Mouse (Mus musculus) ES-E14 (cell line): Measurements from ENCODE around the gene Cyb5r3.

ENCODE experiments used
- CHD2 ChIP-seq: IDR thresholded peaks from 2 replicates; pipeline ENCODE4 v1.6.1; 2014; ENCODE audit warnings: mild to moderate bottlenecking, low read depth, low read length, inconsistent platforms
- HCFC1 ChIP-seq: IDR thresholded peaks from 2 replicates; pipeline ENCODE4 v1.6.1; 2012; ENCODE audit warnings: low read length, inconsistent platforms, borderline replicate concordance; ENCODE audit not compliant: insufficient read depth
- ZC3H11A ChIP-seq: IDR thresholded peaks from 2 replicates; pipeline ENCODE4 v1.6.1; 2012; ENCODE audit warnings: low read depth, mild to moderate bottlenecking, inconsistent platforms, low read length, borderline replicate concordance
- ZNF384 ChIP-seq: IDR thresholded peaks from 2 replicates; pipeline ENCODE4 v1.6.1; 2012; ENCODE audit warnings: low read depth, low read length, inconsistent platforms

DNA sequence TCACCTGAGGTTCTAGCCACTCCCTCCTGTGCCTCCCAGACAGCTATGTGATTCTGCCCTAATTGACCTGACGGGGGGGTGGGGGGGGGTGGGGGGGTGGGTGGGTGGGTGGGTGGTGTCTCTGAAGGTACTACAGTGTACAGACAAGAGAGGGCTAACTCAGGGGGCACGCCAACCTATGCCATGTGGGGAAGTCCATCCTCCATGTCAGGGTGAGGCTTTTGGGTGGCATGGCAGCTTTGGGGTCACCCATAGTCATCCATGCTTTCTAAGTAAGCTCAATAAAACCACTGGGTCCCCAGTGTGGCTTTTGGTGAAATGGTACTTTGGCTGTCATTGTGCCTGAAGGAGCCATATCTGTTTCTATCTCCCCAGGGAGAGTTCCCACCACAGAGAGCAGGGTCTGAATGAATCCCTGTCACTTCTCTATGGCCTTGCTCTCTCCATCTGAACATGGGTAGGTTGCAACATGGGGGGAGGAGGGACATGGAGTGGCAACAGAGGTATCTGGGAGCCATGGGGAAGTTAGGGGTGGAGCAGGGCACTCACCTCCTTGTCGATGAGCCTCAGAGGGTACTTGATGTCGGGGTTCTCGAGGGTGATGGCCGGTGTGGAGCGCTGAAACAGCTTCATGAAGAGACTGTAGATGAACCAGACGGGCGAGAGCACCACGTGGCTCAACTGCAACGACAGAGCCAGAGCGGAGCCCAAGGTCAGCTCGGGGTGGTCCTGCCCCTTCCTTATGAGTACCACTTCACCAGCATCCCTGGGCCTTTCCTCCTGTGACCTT lies 6.7 kb downstream of the Cyb5r3 start:
- no peak for TF ChIP-seq HCFC1
- TF ChIP-seq CHD2 = no peak
- TF ChIP-seq ZC3H11A = no peak
- TF ChIP-seq ZNF384 = no peak
